Mouse (Mus musculus) left cerebral cortex, postnatal 4 days (tissue): ENCODE measurements at regions not wholly inside any gene's neighbourhood (a gene's known extent, or its start where the extent isn't known, plus 50 kb on each side); places are given as distances from the start of the nearest gene placed in this dataset.

Experiments
- DNase-seq: peaks from one replicate; pipeline ENCODE4 v3.0.0-alpha.2; 2022
- intact Hi-C: fragments of 180-260 bp; cut with DNase I; formaldehyde crosslinking; loops from one replicate; pipeline ENCODE4 v1.15.1; 2025

DNA sequence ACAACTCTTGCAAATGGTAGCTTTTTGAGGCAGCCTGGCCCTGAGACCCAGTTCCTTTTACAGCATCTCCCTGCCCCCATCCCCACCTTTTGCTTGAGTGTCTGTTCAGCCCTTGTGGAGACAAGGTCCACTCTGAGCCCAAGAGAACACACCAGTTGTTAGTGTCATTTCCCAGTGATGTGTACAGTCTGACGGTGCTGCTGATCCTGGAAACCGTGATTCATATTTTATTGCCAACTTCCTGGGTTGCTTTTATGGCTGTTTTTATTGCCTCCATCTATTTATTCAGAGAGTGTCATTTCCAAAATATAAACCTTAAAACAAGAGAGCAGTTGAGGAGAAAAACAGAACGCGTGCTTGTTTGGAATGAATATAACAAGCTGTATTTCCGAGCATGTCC lies 309.6 kb upstream of the Isl1 start:
- intact Hi-C loops, result no loop called here
- no peak for DNase-seq

DNA sequence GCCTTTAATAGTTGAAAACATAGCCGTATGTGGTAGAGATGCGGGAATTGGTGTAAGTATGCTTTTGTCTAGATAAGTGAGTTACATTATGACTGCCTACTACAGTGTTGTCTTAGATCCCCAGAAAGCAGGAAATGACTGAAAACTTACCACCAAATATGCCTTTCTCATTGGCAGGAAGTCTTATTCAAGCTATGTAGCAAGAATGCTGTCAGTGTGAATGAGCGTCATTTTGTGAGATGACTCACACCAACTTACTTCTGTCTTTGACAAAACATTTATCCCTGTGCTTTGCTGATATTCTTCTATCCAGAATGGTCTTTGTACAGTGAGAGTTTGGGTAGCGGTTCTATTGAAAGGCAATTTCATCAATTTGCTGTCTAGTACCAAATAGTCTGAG lies 286.9 kb upstream of the Isl1 start:
- no peak for DNase-seq
- intact Hi-C loops, result no loop called here

DNA sequence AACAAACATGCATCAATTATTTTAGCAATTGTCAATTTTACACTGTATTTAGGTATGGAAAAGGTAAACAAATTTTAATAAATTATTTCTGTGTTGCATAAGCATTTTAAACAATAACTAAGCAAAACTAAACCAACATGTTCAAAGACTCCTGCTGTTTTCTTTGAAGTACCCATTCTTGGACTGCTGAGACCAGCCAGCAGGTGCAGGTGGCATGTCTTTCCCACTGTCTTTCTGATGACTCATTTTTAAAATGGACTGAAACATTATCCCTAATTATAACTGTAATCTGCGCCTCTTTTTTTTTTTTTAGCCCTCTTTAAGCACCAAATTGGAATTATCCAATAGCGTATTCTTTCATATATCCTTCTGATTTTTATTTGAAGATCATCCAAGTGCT lies 286.0 kb upstream of the Isl1 start:
- no peak for DNase-seq
- intact Hi-C loops, result no loop called here

- DNase-seq, result no peak
- intact Hi-C loops, result no loop called here
These were observed 266.5 kb upstream of the Isl1 start for GRCm38 (mm10) chr13:116575958-116576335.

DNA sequence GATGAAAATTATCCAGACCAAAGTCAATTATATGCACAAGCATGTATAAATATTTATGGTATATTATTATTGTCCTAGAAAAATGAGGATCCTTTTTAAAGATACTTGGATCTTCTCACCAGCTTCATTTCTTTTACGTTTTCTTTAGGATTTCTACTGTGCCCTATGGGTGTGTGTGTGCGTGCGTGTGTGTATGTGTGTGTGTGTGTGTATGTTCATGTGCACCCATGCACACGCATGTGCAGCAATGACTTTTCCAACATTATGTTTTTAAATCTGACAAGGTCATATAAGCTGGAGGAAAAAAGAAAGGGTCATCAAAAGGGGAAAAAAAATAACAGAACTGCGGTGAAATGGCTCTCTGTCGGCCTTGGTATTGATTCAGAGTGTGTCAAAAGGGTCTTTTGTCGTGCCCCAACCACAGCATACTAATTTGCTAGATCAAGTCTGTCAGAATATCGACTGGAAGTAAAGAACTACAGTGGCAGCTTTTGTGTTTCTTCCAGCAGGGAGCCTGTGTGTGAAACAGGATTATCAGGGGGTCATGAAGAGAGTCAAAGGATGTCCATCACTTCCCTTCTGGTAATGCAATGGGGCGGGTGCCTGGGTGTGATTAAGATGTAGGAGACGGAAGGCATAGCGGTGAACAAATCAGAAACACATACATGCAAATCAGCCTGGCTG lies 265.9 kb upstream of the Isl1 start:
- intact Hi-C loops, result no loop called here
- peak; percentile 25 for DNase-seq

GRCm38 (mm10) chr13:116555053-116555452 lies 245.6 kb upstream of the Isl1 start:
- intact Hi-C loops, result no loop called here
- no peak for DNase-seq

- intact Hi-C loops, result no loop called here
- DNase-seq, result no peak
These were observed 225.7 kb upstream of the Isl1 start for GRCm38 (mm10) chr13:116535211-116535610.

GRCm38 (mm10) chr13:116533163-116533562 lies 223.7 kb upstream of the Isl1 start:
- intact Hi-C loops, result no loop called here
- no peak for DNase-seq

DNA sequence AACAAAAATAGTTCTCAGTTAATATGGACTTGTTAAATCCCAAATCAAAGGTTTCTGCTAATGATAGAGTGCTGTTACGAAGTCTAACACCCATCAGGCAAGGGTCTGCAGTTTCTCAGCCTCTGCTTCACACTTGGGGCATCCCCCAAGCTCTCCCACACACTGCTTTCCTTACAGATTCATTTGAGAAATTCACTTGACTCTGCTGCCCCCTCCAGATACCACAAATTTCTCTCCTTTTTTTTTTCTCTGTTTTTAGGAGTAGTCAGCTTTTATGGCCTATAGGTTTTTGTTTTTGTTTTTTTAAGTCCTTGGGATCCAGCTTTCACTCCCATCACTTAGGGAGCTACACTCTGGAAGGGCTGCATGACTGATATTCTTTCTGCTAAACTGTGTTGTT lies 218.8 kb upstream of the Isl1 start:
- intact Hi-C loops, result no loop called here
- DNase-seq, result no peak

DNA sequence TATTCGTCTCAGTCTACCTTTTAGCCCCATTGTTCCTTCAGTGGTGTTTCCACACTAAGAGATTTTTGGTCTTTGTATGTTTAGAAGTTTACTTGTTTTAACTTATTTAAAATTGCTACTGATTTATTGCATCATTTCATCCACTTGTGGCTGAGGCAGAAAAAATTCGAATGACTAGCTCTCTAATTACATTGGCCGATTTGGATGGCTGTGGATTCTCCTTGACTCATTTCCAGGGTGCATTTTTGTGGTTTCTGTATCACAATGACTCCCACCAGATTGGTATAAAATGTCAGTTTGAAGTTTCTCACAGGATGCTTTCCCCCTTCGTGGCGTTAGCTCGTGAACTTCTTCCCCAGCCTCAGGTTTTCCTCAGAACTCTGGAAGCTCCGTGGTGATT lies 217.5 kb upstream of the Isl1 start:
- intact Hi-C loops, result no loop called here
- DNase-seq, result no peak

- intact Hi-C loops, result no loop called here
- DNase-seq, result peak; percentile 12
These were observed 214.3 kb upstream of the Isl1 start for GRCm38 (mm10) chr13:116523713-116524303.

DNA sequence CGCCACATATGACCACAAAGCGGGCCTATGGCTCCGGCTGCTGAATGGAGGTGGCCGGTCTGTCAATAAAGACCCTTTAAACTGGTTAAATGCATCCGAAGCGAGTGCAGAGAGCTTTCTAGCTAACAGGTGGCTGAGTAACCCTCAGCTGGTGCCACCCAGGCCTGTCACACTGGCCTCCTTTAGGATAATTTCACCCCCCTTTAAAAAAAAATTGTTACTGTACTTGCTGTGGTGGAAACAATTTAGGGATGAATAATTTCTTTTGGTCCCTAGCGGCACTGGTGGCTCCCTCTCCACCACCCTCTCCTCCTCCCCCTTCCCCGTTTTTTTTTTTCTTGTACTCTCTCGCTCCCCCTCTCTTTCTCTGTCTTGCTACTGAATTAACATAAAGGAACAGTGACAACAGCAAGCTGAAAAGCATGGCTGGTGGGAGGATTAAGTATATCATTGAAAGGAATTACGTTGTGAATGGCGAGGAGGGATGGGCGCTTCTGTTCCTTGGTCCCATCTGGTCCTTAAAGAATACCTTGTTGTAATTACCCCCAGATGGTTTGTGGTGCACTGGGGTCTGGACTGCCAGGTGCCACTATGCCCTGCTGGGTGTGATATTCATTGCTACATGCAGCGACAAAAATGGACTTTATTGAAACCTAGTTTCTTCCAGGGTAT lies 205.3 kb upstream of the Isl1 start:
- intact Hi-C loops, result no loop called here
- peak; percentile 22 for DNase-seq

GRCm38 (mm10) chr13:116514256-116514639 lies 204.8 kb upstream of the Isl1 start:
- intact Hi-C loops, result no loop called here
- DNase-seq, result no peak

GRCm38 (mm10) chr13:116512398-116512797 lies 202.9 kb upstream of the Isl1 start:
- no peak for DNase-seq
- intact Hi-C loops, result no loop called here

GRCm38 (mm10) chr13:116508213-116508811 lies 198.8 kb upstream of the Isl1 start:
- no peak for DNase-seq
- intact Hi-C loops, result no loop called here

DNA sequence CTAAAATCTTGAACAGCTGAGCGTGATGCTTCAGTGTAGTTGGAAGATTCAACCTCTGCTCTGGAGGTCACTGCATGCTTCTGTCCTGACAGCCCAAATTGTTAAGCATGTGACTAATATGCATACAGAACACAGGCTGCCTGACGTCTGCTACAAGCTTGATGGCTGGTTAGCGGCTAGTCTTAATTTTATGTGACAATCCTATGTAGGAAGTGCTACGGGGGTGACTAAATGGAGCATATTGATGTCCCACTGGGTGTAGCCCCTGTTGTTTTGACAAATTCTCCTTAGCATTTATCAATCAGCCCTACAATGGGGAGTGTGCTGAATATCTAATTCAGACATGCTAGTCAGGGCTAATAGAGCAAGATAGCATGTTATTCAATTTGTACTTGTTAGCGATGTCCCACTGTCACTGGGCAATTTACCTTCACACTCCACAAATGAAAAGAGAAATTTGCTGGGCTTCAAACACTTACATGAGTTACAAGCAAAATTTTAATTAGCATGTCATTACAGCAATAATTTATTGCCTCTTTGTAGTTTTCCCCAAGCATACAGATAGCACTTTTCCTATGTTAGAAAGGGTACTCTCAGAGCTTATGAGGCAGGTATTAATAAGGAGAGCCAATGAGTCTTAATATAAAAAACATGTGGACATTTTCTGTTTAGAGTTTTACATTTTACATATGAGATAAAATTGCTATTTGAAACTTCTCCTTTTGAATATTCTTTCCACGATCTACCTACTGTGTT lies 188.3 kb upstream of the Isl1 start:
- DNase-seq, result peak; percentile 1
- intact Hi-C loops, result no loop called here

DNA sequence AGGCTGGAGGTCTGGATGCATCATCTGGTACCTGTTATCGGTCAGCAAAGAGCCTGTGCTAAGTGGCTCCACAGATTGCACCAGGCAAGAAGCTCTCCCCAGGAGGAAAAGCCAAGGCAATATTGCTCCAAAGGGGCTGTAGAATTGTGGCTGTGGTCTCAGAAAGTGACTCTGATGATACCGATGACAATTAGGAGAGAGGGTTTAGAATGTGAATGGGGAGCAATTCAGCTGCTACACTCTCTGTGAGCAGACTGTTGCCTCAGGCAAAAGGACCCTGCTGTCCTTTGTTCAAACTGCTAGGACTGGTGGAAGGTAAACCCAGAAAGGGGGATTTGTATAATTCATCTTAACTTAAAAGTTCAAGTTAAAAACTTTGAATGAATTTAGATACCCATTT lies 186.2 kb upstream of the Isl1 start:
- intact Hi-C loops, result no loop called here
- no peak for DNase-seq

DNA sequence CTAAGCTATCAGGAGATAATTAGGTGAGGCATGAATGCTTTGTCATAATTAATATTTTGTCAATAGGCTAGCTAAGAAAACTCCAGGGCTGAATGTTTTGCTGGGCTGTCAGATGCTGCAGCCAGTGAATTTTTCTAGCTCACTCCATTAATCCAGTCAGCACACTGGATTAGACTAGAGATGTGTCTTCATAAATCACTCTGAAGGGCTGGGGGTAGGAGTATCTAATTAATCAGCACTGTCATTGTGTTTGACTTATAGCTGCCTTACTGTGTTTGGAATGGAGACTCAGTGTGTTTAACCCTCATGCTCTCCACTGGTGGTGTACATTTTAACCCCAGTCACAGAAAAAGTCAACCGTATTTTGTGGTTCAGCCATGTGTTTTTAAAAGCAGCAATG lies 179.9 kb upstream of the Isl1 start:
- no peak for DNase-seq
- intact Hi-C loops, result no loop called here

DNA sequence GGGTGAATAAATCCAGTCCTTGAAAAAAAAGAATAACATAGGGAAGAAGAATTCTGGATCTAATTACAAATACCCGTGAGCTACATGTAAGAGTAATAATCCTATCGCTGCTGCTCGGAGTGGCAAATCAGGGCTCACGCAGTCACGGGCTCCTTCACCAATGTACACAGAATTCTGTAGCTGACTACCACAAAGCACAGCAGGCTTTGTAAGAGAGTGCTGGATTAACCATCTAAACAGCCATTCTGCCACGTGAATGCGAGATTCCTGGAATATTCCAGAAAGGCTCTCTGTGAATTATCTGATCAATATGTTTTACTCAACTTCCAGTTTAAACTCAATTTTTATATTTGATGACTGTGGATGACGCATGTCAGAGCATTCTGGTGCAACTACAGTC lies 165.1 kb upstream of the Isl1 start:
- intact Hi-C loops, result no loop called here
- DNase-seq, result no peak

DNA sequence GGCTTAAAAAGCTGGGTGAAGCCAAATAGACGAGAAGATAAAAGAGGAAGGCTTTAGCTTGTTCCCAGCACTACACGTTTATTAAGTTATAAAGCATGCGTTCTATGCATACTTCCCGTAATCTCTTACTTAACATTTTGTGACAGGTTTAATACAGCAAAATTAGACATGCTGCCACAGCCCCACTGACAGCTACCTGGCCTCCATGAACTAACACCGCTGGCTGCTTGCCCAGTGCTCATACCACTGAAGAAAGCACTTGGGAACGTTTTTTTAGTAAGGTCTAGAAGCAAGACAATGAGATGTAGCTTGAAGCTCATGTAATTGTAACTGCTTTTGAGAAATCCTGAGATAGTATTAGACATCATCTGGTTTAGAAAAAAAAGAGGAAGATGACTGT lies 152.3 kb upstream of the Isl1 start:
- intact Hi-C loops, result no loop called here
- DNase-seq, result peak; percentile 16

DNA sequence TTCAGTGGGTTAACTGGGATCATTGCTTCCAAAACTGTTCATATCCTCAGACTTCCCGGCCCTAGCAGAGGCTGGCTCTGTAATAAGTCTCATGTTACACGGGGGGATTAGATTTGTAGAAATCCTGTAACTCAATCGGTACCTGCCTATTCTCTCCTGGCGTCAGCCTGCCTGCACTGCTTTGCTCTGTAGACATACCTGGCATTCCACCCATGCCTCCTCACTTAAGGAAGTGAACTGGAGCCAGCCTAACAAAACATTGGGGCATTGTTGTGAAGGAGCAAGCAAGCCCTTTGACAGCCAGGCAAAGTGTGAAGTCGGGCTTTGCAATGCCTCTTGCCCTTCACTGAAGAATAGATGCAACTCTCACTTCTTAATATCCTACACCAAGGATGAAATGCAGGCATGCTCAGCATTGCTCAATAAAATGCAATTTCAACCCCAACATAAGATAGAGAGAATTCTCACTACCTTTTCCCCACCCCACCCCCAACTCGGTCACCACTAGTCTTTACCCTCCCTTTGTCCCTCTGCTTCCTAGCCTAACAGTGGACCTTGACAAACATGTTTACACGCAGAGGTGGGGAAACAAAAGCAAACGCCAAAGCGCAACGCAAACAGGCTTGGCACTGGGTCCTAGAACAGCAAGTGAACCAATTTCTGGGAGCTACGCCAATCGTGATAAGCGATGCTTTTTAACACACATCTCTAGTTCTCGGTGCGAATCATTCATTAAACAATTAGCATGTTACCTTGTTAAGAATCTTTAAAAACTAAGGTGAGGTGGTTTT lies 133.9 kb upstream of the Isl1 start:
- intact Hi-C loops, result no loop called here

More for the DNA sequence above, 133.9 kb upstream of the Isl1 start:
- peak; percentile 14 for DNase-seq
